Mouse (Mus musculus): ENCODE data around the gene Pyurf. TPM values are rescaled to one million over a fixed set of nuclear protein-coding genes. Genes with fewer than 3 reads are reported as not detected.
A peak's percentile ranks its signal among the peaks of the same experiment; 100 is the strongest.

Pyurf gene
- total RNA-seq (2021) = 10 to 100 TPM; 11.3 to 11.6 TPM
- long read RNA-seq, experiment 1, transcript Pyurf-201 (2 exons, 3,573 nt) = major isoform, 47 of 48 reads
- long read RNA-seq, experiment 1, partial matches to known transcripts = 0 of 48 reads
- long read RNA-seq, experiment 1, other reads (novel, unspliced or antisense) = 1 of 48 reads
- long read RNA-seq, experiment 2, transcript Pyurf-201 (2 exons, 3,573 nt) = major isoform, 32 of 32 reads
- long read RNA-seq, experiment 2, partial matches to known transcripts = 0 of 32 reads
- long read RNA-seq, experiment 2, other reads (novel, unspliced or antisense) = 0 of 32 reads

DNA sequence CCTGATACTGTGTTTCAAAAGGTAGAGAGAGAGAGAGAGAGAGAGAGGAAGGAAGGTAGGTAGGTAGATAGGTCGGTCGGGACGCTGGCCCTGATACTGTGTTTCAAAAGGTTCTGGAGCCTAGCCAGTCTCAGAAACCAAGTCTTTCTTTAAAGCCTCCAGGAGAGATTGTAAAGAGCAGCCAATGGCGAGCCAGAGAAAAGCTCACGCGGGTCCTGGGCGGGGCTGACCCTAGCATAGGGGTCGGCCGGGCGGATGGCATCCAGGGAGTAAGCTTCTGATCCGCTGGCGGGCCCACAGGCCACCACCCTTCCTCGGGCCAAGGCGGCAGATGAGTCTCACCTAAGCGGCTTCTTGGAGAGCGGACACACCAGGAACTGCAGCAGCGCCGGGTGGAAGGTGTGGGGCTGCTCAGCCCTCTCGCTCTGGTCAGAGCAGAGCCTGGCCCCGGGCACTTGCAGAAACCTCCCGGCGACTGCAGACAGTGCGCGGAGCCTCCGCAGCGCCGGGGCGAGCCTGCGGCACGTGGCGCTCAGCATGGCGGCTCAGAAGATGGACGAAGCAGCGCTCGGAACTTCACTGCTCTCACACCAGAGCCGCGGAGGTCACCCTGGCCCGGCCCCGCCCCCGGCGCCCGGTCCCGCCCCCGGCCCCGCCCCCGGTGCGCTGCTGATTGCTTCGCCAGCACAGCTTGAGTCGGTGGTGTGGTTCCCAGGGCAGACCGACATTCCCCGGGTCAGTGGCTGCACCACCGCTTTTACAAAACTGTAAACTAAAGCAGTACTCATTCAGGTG lies at the start of gene Pyurf:
Gene Pyurf, minus strand, starts transcription at position 612 of the 795 bp plus-strand sequence.
- DNase-seq (ENCODE audit: low spot score) = peak; percentile 88

DNA sequence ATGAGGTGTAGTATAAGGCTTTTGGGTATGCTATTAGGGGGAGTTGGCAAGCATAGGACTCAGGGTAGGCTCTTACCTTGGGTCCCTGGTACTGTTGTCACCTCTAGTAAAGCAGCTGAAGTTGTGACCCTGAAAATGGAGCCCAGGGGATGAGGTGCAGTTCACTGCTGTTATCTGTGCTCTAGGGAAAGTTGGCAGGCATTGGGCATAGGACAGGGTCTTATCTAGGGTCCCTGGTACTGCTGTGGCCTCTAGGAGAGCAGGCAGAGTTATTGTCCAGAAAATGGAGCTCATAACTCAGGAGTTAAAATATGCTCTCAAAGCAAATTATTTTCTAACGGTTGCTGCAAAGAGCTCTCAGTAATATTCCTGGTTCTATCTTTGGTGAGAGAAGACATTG lies 29.5 kb upstream of the Pyurf start:
- DNase-seq (ENCODE audit: low spot score) = no peak

DNA sequence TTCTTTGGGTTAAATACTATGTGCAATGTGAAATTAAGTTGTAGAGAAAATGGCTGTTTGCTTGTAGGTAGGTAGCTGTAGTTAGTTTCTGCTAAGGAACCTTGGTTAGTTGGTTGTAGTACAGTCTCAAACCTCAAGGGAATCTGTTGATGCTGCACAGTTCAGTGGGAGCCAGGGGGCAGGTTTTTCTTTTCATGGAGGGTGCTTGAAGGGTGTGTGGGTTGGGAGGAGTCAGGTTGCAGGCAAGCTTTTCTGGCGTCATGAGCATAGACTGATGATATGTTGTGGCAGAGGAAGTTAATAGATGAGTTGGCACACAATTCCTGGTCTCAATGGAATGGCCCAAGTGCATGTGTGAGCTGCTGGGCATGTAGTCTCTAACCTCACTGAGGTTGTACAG lies 19.8 kb upstream of the Pyurf start:
- DNase-seq (ENCODE audit: low spot score) = no peak

DNA sequence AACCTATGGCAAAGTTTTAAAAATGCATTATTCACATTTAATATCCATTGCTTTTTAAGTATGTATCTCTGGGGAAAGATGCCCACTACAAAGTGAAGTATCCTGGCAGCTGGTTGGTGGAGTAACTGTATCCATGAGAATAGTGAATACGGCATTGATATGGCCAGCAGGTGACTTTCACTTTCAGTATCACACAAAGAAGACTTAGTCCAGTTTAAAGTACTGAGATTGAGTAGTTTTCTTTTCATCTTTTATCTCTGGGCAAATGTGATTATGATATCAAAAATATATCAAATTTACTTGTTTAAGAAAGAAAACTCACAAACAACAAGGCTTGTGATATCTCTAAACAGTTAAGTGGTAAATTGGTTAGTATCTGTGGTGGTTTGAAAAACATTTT lies 14.8 kb upstream of the Pyurf start:
- DNase-seq (ENCODE audit: low spot score) = no peak

- DNase-seq (ENCODE audit: low spot score) = no peak
These were observed 11.8 kb upstream of the Pyurf start for GRCm38 (mm10) chr6:57703703-57704102.

DNA sequence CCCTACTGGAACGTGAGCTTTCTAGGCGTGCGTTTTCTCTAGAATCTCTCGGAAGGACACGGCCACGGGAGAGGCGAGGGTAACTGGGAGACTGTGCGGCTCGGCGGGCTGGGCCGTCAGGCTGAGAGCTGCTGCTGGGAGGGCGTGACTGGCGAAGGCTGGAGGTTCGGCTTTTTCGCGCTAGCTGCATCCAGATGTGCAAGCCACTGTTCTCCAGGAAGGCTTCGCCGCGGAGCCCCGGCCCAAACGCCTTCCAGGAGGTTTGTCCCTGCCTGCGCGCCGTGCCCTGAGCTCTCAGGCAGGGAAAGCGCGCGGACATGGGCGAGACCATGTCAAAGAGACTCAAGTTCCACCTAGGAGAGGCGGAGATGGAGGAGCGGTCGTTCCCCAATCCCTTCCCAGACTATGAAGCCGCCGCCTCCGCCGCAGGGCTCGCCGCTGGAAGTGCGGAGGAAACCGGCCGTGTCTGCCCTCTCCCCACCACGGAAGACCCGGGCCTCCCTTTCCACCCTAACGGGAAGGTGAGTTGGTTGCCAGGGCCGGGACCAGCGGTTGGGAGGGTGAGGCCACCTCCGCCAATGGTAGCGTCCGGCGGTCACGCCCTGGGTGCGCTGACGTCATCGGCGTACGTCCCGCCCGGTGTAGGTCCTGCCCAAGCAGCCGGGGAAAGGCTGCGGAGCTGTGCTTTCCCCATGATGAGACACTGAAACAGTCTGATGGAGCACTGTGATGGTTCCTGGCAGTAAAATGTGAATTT lies 11.0 kb upstream of the Pyurf start:
- DNase-seq (ENCODE audit: low spot score) = peak; percentile 95

GRCm38 (mm10) chr6:57702376-57702742 lies 10.5 kb upstream of the Pyurf start, which contains the start of gene Lancl2:
Lancl2 (plus strand) TSS chr6:57702540.
- peak; percentile 22 for DNase-seq (ENCODE audit: low spot score)

DNA sequence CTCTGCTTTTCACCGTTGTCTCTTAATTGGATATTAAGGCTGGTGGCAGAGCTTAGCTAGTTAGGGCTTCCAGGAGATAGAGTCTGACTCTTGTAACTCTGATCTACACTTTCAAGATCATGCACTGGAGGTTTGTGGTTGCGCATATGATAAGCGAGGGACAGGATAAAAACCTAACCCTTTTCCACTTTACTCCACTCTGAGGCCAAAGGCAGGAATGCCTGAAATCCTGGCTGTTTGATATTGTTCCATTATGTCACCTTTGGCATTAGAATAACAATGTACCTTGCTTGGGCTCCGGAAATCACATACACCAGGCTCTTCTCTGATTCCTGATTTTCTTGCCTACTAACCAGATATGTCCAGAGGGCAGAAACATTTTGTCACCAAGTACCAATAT lies 9.8 kb upstream of the Pyurf start:
- DNase-seq (ENCODE audit: low spot score) = no peak

DNA sequence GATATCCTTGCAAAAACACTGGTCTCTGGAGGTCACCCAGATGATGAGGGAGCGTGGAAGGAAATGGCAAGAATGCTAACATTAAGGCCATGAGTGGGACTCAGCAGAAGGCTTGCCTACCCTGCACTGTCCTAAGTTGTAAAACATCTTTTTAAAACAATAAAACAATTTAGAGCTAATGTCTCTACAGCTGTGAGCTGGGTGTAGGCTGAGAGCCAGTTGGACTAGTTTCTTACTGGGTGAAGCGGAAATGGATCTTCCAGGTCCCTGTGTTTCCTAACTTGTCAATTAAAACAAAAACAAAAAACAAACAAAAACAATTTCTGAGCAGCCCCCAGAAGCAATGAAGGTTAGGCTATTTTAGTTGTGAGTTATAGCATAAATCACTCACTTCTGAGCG lies 1.2 kb upstream of the Pyurf start:
- no peak for DNase-seq (ENCODE audit: low spot score)

DNA sequence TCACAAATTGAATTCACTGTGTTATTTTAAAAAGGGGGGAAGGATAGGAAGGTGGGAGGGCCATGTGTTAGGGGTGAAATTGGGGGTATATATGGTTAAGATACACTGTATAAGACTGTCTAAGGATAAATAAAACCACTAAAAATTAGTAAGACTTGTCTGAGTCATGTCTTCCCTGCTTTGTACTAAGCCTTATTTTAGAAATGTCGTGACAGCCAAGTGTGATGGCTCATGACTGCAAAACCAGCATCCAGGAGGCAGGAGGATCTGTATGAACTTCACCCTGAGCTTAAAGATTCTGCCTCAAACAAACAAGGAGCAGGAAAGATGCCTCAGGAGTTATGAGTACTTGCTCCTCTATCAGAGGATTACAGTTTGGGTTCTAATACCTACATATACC lies 7.7 kb downstream of the Pyurf start:
- no peak for DNase-seq (ENCODE audit: low spot score)

- no peak for DNase-seq (ENCODE audit: low spot score)
These were observed 30.6 kb downstream of the Pyurf start for GRCm38 (mm10) chr6:57661295-57661694.

DNA sequence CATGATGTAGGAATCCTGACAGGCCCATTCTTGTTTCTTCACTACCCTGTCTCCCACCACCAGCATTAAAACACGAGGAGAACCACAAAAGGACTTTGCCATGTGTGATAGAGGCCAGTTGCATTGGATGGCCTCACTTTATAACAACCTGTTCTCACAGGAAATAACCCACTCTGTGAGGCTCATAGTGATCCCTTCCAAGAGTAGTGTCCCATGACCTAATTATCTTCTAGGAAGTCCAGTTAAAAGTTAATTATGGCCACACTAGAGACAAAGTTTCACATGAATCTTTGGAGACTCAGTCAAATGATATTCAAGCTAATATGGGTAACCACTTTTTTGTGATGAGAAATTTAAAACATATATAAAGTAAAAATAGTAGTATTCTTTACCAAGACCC lies 44.6 kb downstream of the Pyurf start:
- DNase-seq (ENCODE audit: low spot score) = no peak

DNA sequence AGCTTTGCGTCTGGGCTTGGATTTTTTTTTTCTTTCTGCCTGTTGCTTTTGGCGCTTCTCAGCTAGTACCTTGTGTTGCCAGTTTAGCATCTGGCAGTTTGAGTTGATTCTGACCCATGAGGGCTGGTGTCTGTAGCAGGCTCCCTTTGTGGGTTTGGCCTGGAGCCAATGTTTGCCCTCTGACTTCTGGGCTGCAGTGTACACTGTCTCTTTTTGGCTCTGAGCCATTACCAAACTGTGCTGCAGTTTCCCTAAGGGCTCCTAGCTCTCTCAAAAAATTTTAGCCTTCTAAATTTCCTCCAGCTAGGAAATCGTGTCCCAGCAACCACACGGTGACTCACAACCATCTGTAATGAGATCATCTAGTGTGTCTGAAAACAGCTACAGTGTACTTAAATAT lies 50.1 kb downstream of the Pyurf start:
- DNase-seq (ENCODE audit: low spot score) = peak; percentile 28

DNA sequence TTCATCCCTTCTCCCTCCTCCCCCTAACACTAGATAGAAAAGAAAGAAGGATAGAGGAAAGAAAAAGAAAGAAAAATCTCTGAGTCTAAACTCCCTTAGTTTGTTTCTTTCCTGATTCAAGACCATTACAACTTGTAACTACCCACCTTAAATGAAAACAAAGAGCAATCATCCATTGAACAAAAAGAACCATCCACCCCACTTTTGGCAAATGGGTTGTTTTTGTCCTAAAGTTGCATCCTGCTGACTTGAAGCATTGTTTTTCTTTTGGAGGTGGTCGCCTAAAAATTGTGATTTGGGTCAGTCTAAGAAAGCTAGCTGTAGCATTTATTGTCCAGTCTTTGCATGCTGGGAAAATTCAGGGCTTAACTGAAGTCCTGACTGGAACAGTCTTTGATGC lies 52.3 kb downstream of the Pyurf start:
- no peak for DNase-seq (ENCODE audit: low spot score)

Other genes starting within 250 kb of the Pyurf start
- gene Ppm1k, start 156.6 kb downstream of the Pyurf start, total RNA-seq (2021) = 10 to 100 TPM; 13.9 to 16.0 TPM
- 1 to 10 TPM in 1 of 2 experiments, under 1 TPM in 1; 0.34 to 1.2 TPM for gene Herc6, start 111.1 kb downstream of the Pyurf start, total RNA-seq (2021)
- 10 to 100 TPM in 1 of 2 experiments, 1 to 10 TPM in 1; 9.9 to 10.6 TPM for gene Lancl2, start 10.5 kb upstream of the Pyurf start, total RNA-seq (2021)
- gene Vopp1, start 133.1 kb upstream of the Pyurf start, total RNA-seq (2021) = 1 to 10 TPM; 4.5 to 4.7 TPM
- not detected for gene Vmn1r21, start 158.3 kb upstream of the Pyurf start, total RNA-seq (2021)
- gene Vmn1r22, start 215.9 kb upstream of the Pyurf start, total RNA-seq (2021) = not detected
- gene Vmn1r23, start 234.8 kb upstream of the Pyurf start, total RNA-seq (2021) = not detected

Data from gastrocnemius, adult 18-20 months (tissue).